Mouse (Mus musculus): ENCODE results near the gene Trim33.

DNA sequence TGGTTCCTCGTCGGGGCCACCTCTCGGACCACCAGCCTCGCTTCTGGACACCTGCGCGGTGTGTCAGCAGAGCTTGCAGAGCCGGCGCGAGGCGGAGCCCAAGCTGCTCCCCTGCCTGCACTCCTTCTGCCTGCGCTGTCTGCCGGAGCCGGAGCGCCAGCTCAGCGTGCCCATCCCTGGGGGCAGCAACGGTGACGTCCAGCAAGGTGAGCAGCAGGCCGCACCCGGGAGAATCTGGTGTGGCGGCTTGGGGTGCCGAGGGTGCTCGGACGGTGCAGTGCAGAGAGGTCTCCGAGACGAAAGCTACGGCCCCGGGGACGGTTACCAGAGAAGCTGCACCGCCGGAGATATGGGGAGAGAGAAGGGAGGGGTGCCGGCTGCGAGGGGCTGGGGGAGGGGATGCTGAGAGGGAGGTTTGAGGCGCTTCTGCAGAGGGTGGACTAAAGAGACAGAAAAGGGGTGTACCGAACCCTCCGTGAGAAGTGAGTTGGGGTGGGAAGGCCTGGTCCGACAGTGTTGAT lies 1.2 kb downstream of the Trim33 start:
- no peak for TF ChIP-seq EP300 (IDR thresholded peaks at IDR 0.05)
- TF ChIP-seq CTCF (IDR thresholded peaks at IDR 0.05) = no peak

Measured in lung, postnatal 0 days (tissue).